Mouse (Mus musculus) G1E (cell line): ENCODE data around the gene Olfr976.
"Not testable (repeated sequence)": the region's sequence is repeated elsewhere in the genome, so short reads cannot be mapped to it uniquely, and the experiment has no call there.

Source experiments
- CTCF ChIP-seq: IDR thresholded peaks from 2 replicates; pipeline ENCODE4 v1.5.1; 2012; ENCODE audit warnings: low read depth, low read length, inconsistent platforms, mixed read lengths
- GATA1 ChIP-seq: IDR thresholded peaks from 2 replicates; pipeline ENCODE4 v1.6.1; 2012; ENCODE audit warnings: borderline replicate concordance, low read length, inconsistent platforms, mixed read lengths
- GATA2 ChIP-seq: IDR thresholded peaks from 2 replicates; pipeline ENCODE4 v1.6.1; 2012; ENCODE audit warnings: low read depth, low read length, inconsistent platforms, borderline replicate concordance
- POLR2AphosphoS5 ChIP-seq: IDR thresholded peaks from 2 replicates; pipeline ENCODE4 v1.6.1; 2012; ENCODE audit warnings: low read depth, low read length, inconsistent platforms; ENCODE audit not compliant: insufficient replicate concordance
- TAL1 ChIP-seq: conservative IDR thresholded peaks from 2 replicates; pipeline ENCODE4 v1.6.1; 2012; ENCODE audit warnings: low read depth, low read length, inconsistent platforms, mixed read lengths

- not testable (repeated sequence) for TF ChIP-seq CTCF, TAL1, GATA2, GATA1, POLR2AphosphoS5
Observed at GRCm38 (mm10) chr9:39928837-39929236, 32.1 kb downstream of the Olfr976 start.
